7 mouse cellular contexts compared by ENCODE assay signal in genomic region chr5:147430361-147430935, GRCm38 (mm10). TPM values are rescaled to one million over a fixed set of nuclear protein-coding genes. Genes with fewer than 3 reads are reported as not detected.
A peak's percentile ranks its signal among the peaks of the same experiment; 100 is the strongest.
DNase-seq lines count a peak whose midpoint lies in the region; ATAC-seq and TF ChIP-seq lines count a peak whose summit lies in the region.

No protein-coding gene starts in this region.

- H3K4me3 ChIP-seq in ES-Bruce4 (ENCODE audit: low read depth, low read length) (peak overlapping the region; percentile 93), macrophage (ENCODE audit: inconsistent target) (no peak overlapping the region; the same call in 1 of the 2 replicates)
- peak overlapping the region; percentile 98 for H3K4me3 ChIP-seq in hindbrain, embryonic 10.5 days

- TF ChIP-seq POLR2A in ES-Bruce4 (IDR thresholded peaks at IDR 0.05; ENCODE audit: insufficient read depth, low read length), result no peak

- DNase-seq in adipocyte (ENCODE audit: low spot score), result peak; percentile 43
- DNase-seq in hindbrain, embryonic 10.5 days (ENCODE audit: low spot score), result peak; percentile 60
- peak; percentile 31 to 41 for DNase-seq in left cerebral cortex, adult 8-10 months (ENCODE audit: low spot score in 2 of 2)
- peak; percentile 47 for DNase-seq in right cerebral cortex, postnatal 4 days

- H3K4me1 ChIP-seq in ES-Bruce4 (ENCODE audit: control insufficient read depth, insufficient read depth, low read length), result peaks cover 3% of the 10 kb centered on the region
- peaks cover 37% of the 10 kb centered on the region for H3K4me1 ChIP-seq in hindbrain, embryonic 10.5 days (replicated peaks)

- H3K36me3 ChIP-seq in ES-Bruce4 (ENCODE audit: control insufficient read depth, insufficient read depth, low read length, poor library complexity, severe bottlenecking) (no peaks in the 10 kb centered on the region), macrophage (ENCODE audit: inconsistent target) (no peaks in the 10 kb centered on the region)
- peaks cover 10% of the 10 kb centered on the region for H3K36me3 ChIP-seq in hindbrain, embryonic 10.5 days

- no peak for TF ChIP-seq EP300 in ES-Bruce4 (IDR thresholded peaks at IDR 0.05; ENCODE audit: insufficient read depth, low read depth, low read length)

- no peaks in the 10 kb centered on the region for H3K27me3 ChIP-seq in ES-Bruce4 (ENCODE audit: control insufficient read depth, insufficient read depth, low read length, poor library complexity, severe bottlenecking)
- no peaks in the 10 kb centered on the region for H3K27me3 ChIP-seq in hindbrain, embryonic 10.5 days (ENCODE audit: insufficient read depth, poor library complexity, severe bottlenecking)

- ATAC-seq in erythroblast, adult 5-6 weeks (replicated peaks; ENCODE audit: low FRiP score, poor library complexity, severe bottlenecking), result peak; percentile 17; the same call in 1 of the 2 replicates

- H3K27ac ChIP-seq in ES-Bruce4 (ENCODE audit: insufficient read depth, low read length) (peak overlapping the region; percentile 73), macrophage (peak overlapping the region; percentile 80; the same call in 1 of the 2 replicates)
- H3K27ac ChIP-seq in hindbrain, embryonic 10.5 days, result peak overlapping the region; percentile 98

- H3K9me3 ChIP-seq in ES-Bruce4 (replicated peaks; ENCODE audit: control insufficient read depth, insufficient read depth, low read length, poor library complexity, severe bottlenecking), result no peaks in the 10 kb centered on the region
- no peaks in the 10 kb centered on the region for H3K9me3 ChIP-seq in hindbrain, embryonic 10.5 days

- peaks cover 45% of the 10 kb centered on the region for H3K79me2 ChIP-seq in macrophage (ENCODE audit: inconsistent target)

- TF ChIP-seq CTCF in ES-Bruce4 (IDR thresholded peaks at IDR 0.05; ENCODE audit: low read depth, low read length), result no peak

- H3K9ac ChIP-seq in ES-Bruce4 (ENCODE audit: low read depth, poor library complexity, severe bottlenecking), result peak overlapping the region; percentile 95

- WGBS in hindbrain, embryonic 10.5 days, result under 1% methylated on average over 80 of the region's 91 CpGs
- WGBS in macrophage (ENCODE audit: missing documents), result under 1% methylated on average over 45 of the region's 91 CpGs

RNA-seq across cellular contexts. Expression of gene Pan3, which starts 0.5 kb away (rescaled TPM):
- polyA plus RNA-seq in ES-Bruce4 (2011; ENCODE audit: insufficient read depth, insufficient read length, low read depth, missing spikeins), result 111 and 114 TPM in 2 replicates
- 263 and 430 TPM in 2 replicates for total RNA-seq in erythroblast, adult 5-6 weeks (2015; ENCODE audit: low replicate concordance)
- 228 and 241 TPM in 2 replicates for total RNA-seq in erythroblast, adult 5-6 weeks (2017; ENCODE audit: low replicate concordance)
- polyA plus RNA-seq in hindbrain, embryonic 10.5 days (2016; fragmentation: Nextera tagmentation; extraction: Ambion mirVana), result 47.7 and 50.3 TPM in 2 replicates
- total RNA-seq in left cerebral cortex, adult 8-10 months (2022), result 100 to 1,000 TPM in 2 of 4 experiments, 10 to 100 TPM in 2; 80.0 to 106 (median 96.8) TPM
- 100 to 1,000 TPM; 446 to 670 (median 575) TPM for total RNA-seq in macrophage (2018; cell fraction: chromatin; rRNA removed)
- 10 to 100 TPM; 44.4 to 84.1 (median 60.2) TPM for total RNA-seq in macrophage (2018; cell fraction: cytosol; rRNA removed)
- 100 to 1,000 TPM; 214 to 425 (median 313) TPM for total RNA-seq in macrophage (2018; cell fraction: nucleus; rRNA removed)
- 25.2 to 36.1 TPM (median 33.8 TPM) in 3 replicates for polyA plus RNA-seq in macrophage (2018)

RNA-seq across cellular contexts. Expression of gene Flt3, which starts 30.2 kb away (rescaled TPM):
- polyA plus RNA-seq in ES-Bruce4 (2011; ENCODE audit: insufficient read depth, insufficient read length, low read depth, missing spikeins) (0.21 TPM in 1 of 2 replicates, not detected in the other), macrophage (2018) (0.11 to 0.75 TPM (median 0.19 TPM) in 3 replicates)
- 0.84 and 1.9 TPM in 2 replicates for total RNA-seq in erythroblast, adult 5-6 weeks (2015; ENCODE audit: low replicate concordance)
- total RNA-seq in erythroblast, adult 5-6 weeks (2017; ENCODE audit: low replicate concordance), result 2.8 and 4.7 TPM in 2 replicates
- polyA plus RNA-seq in hindbrain, embryonic 10.5 days (2016; fragmentation: Nextera tagmentation; extraction: Ambion mirVana), result not detected in 2 replicates
- 1 to 10 TPM; 6.2 to 7.4 (median 6.7) TPM for total RNA-seq in left cerebral cortex, adult 8-10 months (2022)
- total RNA-seq in macrophage (2018; cell fraction: chromatin; rRNA removed), result under 1 TPM in 14 of 26 experiments, not detected in 12; 0.12 to 0.44 (median 0.26) TPM
- total RNA-seq in macrophage (2018; cell fraction: cytosol; rRNA removed), result under 1 TPM; 0.03 to 0.94 (median 0.18) TPM
- 1 to 10 TPM in 7 of 26 experiments, under 1 TPM in 19; 0.14 to 1.8 (median 0.76) TPM for total RNA-seq in macrophage (2018; cell fraction: nucleus; rRNA removed)
